Mouse (Mus musculus) gastrocnemius, adult 18-20 months (tissue): ENCODE measurements around the gene Tlk1. TPM values are rescaled to one million over a fixed set of nuclear protein-coding genes. Genes with fewer than 3 reads are reported as not detected.
A peak's percentile ranks its signal among the peaks of the same experiment; 100 is the strongest.

ENCODE experiments used
- DNase-seq: peaks from one replicate; pipeline ENCODE4 v3.0.0; 2021; ENCODE audit warnings: low spot score
- long read RNA-seq, 2 experiments: library from polyadenylated mRNA; stranded (forward); transcript quantifications; one replicate each; pipeline ENCODE4 v2.0.0; 2021
- total RNA-seq, 2 experiments: library from RNA; stranded (reverse); gene quantifications; 2 replicates each; pipeline ENCODE4 v1.2.3; 2021

The Tlk1 gene
- 10 to 100 TPM; 40.4 to 47.1 TPM for total RNA-seq
- long read RNA-seq, experiment 1, full-length matches to known transcripts = 34 of 41 reads
- long read RNA-seq, experiment 1, partial matches to known transcripts = 1 of 41 reads
- long read RNA-seq, experiment 1, other reads (novel, unspliced or antisense) = 6 of 41 reads
- long read RNA-seq, experiment 2, full-length matches to known transcripts = 25 of 34 reads
- long read RNA-seq, experiment 2, partial matches to known transcripts = 0 of 34 reads
- long read RNA-seq, experiment 2, other reads (novel, unspliced or antisense) = 9 of 34 reads

GRCm38 (mm10) chr2:70825371-70826051, at the start of gene Tlk1:
Tlk1 (minus strand) TSS chr2:70825728.
- peak; percentile 63 for DNase-seq

- no peak for DNase-seq
Observed at GRCm38 (mm10) chr2:70875129-70875528, 49.6 kb upstream of the Tlk1 start.

GRCm38 (mm10) chr2:70873168-70873567, 47.6 kb upstream of the Tlk1 start:
- no peak for DNase-seq

GRCm38 (mm10) chr2:70871466-70872022, 46.0 kb upstream of the Tlk1 start:
- no peak for DNase-seq

- DNase-seq = no peak
Observed at GRCm38 (mm10) chr2:70870819-70871218, 45.3 kb upstream of the Tlk1 start.

GRCm38 (mm10) chr2:70869116-70869515, 43.6 kb upstream of the Tlk1 start:
- no peak for DNase-seq

- no peak for DNase-seq
Observed at GRCm38 (mm10) chr2:70867231-70867630, 41.7 kb upstream of the Tlk1 start.

GRCm38 (mm10) chr2:70862881-70863280, 37.4 kb upstream of the Tlk1 start:
- no peak for DNase-seq

GRCm38 (mm10) chr2:70859740-70860139, 34.2 kb upstream of the Tlk1 start:
- DNase-seq = no peak

GRCm38 (mm10) chr2:70856971-70857370, 31.4 kb upstream of the Tlk1 start:
- DNase-seq = no peak

- no peak for DNase-seq
Observed at GRCm38 (mm10) chr2:70854231-70854888, 28.8 kb upstream of the Tlk1 start.

GRCm38 (mm10) chr2:70853329-70853728, 27.8 kb upstream of the Tlk1 start:
- no peak for DNase-seq

GRCm38 (mm10) chr2:70852796-70853221, 27.3 kb upstream of the Tlk1 start:
- no peak for DNase-seq

GRCm38 (mm10) chr2:70852186-70852795, 26.8 kb upstream of the Tlk1 start:
- no peak for DNase-seq

GRCm38 (mm10) chr2:70845871-70846270, 20.3 kb upstream of the Tlk1 start:
- no peak for DNase-seq

- DNase-seq = no peak
Observed at GRCm38 (mm10) chr2:70844694-70845395, 19.3 kb upstream of the Tlk1 start.

- DNase-seq = peak; percentile 91
Observed at GRCm38 (mm10) chr2:70842049-70842618, 16.6 kb upstream of the Tlk1 start.

GRCm38 (mm10) chr2:70838536-70839216, 13.1 kb upstream of the Tlk1 start:
- no peak for DNase-seq

GRCm38 (mm10) chr2:70836306-70836651, 10.8 kb upstream of the Tlk1 start:
- DNase-seq = no peak

GRCm38 (mm10) chr2:70835641-70836305, 10.2 kb upstream of the Tlk1 start:
- no peak for DNase-seq
